Mouse (Mus musculus): Measurements from ENCODE around the gene Wdr46. TPM values are rescaled to one million over a fixed set of nuclear protein-coding genes. Genes with fewer than 3 reads are reported as not detected.
A peak's percentile ranks its signal among the peaks of the same experiment; 100 is the strongest.

Gene Wdr46
- polyA plus RNA-seq, 1 experiment from 2014 or later = 20.5 TPM

DNA sequence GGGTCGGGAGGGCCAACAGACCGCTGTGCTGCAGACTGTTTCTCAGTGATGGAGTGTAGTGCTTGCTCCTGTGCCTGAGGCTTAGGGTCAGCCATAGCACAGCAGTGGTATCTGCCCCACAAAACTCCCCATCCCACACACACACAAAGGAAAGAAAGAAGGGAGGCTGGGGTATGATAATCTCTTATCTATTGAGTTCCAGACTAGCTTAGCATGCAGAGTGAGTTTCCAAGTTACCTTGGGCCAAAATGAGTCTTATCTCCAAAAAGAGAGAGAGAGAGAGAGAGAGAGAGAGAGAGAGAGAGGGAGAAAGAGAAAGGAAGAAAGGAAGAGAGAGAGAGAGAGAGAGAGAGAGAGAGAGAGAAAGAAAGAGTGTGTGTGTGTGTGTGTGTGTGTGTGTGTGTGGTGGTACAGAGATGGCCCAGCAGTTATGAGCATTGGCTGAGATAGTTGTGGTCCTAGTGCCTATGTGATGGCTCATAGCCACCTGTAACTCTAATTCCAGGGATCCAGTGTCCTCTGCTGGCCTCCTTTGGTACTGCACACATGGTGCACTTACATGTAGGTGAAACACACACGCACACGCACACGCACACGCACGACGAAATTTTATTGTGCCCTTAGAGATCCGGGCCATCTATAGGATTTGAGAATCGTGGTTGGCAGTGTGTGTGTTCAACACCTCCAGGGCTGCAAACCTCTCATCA, 15.7 kb upstream of the Wdr46 start:
- Histone ChIP-seq H3K9ac (ENCODE audit: low read length) (no peak overlapping the region), H3K4me3 (ENCODE audit: low read length) (no peak overlapping the region), H3K27ac (ENCODE audit: low read length) (no peak overlapping the region), H3K4me2 (ENCODE audit: low read depth, low read length) (no peak overlapping the region), H3K27me3 (ENCODE audit: control insufficient read depth, insufficient read depth, low read length) (no peaks in the 10 kb centered on the region), H3K9me3 (replicated peaks; ENCODE audit: control insufficient read depth, low read length) (no peaks in the 10 kb centered on the region), H3K4me1 (ENCODE audit: control insufficient read depth, insufficient read depth, low read length) (peaks cover 7% of the 10 kb centered on the region; the same call in 1 of the 2 replicates), H3K36me3 (ENCODE audit: control insufficient read depth, insufficient read depth) (0 out of 2 replicates have a peak, but pooled peaks cover 3% of the 10 kb centered on the region)
- no peak for ATAC-seq (replicated peaks; ENCODE audit: extremely low read depth, insufficient read depth, low FRiP score)
- WGBS = 82% methylated on average over 10 of the region's 10 CpGs

DNA sequence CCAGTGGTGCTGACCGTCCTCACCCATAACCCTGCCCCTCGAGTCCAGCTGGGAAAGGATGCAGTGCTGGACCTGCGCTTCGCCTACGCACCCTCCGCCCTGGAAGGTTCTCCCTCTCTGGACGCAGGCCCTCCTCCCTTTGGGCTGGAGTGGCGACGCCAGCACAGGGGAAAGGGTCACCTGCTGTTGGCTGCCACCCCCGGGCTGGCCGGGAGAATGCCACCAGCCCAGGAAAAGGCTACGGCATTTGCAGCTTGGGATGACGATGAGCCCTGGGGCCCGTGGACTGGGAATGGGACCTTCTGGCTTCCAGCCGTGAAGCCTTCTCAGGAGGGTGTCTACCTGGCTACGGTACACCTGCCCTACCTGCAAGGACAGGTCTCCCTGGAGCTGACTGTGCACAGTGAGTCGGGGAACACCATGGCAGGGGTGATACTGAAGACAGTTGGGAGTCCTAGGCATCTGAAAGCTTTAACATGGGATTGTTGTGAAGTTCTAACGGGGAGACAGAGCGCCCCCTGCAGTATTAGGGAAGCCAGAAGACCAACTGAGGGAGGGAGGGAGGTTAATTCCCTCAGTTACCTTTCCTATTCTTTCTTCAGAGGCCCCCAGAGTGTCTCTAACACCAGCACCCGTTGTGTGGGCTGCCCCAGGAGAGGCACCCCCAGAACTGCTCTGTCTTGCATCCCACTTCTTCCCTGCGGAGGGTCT, 14.9 kb upstream of the Wdr46 start:
- Histone ChIP-seq H3K9ac (ENCODE audit: low read length) (no peak overlapping the region), H3K36me3 (ENCODE audit: control insufficient read depth, insufficient read depth) (0 out of 2 replicates have a peak, but pooled peaks cover 3% of the 10 kb centered on the region), H3K4me1 (ENCODE audit: control insufficient read depth, insufficient read depth, low read length) (peaks cover 7% of the 10 kb centered on the region), H3K27ac (ENCODE audit: low read length) (no peak overlapping the region), H3K27me3 (ENCODE audit: control insufficient read depth, insufficient read depth, low read length) (no peaks in the 10 kb centered on the region), H3K4me2 (ENCODE audit: low read depth, low read length) (no peak overlapping the region), H3K4me3 (ENCODE audit: low read length) (no peak overlapping the region), H3K9me3 (replicated peaks; ENCODE audit: control insufficient read depth, low read length) (no peaks in the 10 kb centered on the region)
- 81% methylated on average over 21 of the region's 21 CpGs for WGBS
- ATAC-seq (replicated peaks; ENCODE audit: extremely low read depth, insufficient read depth, low FRiP score) = no peak

DNA sequence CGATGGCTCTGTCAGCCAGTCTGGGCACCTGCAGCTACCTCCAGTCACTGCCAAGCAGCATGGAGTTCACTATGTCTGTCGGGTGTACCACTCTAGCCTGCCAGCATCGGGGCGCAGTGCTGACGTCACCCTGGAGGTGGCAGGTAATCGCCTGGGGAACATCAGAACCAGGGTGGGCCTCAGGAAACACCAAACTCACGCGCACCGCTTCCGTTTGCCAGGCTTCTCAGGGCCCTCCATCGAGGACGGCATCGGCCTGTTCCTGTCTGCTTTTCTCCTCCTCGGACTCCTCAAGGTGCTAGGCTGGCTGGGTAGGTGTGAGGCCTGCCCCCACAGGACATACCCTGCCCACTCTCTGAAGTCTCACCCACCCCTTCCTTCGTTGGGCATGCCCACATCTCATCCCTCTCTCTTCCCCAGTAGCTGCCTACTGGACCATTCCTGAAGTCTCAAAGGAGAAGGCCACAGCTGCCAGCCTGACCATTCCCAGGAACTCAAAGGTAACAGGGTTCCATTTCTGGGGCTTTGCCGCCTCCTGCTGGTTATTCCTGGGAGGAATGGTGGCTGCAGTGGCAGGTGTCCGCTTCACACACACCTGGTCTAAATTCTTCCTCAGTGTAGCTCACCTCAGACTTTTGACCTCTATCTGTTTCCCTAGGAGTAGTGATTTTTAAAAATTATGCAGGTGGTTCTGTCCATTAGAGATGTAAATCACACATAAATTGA, 14.1 kb upstream of the Wdr46 start:
- H3K4me2 ChIP-seq (ENCODE audit: low read depth, low read length) = no peak overlapping the region
- no peak for ATAC-seq (replicated peaks; ENCODE audit: extremely low read depth, insufficient read depth, low FRiP score)
- no peaks in the 10 kb centered on the region for H3K27me3 ChIP-seq (ENCODE audit: control insufficient read depth, insufficient read depth, low read length)
- no peaks in the 10 kb centered on the region for H3K9me3 ChIP-seq (replicated peaks; ENCODE audit: control insufficient read depth, low read length)
- no peak overlapping the region for H3K27ac ChIP-seq (ENCODE audit: low read length)
- H3K9ac ChIP-seq (ENCODE audit: low read length) = no peak overlapping the region
- 0 out of 2 replicates have a peak, but pooled peaks cover 3% of the 10 kb centered on the region for H3K36me3 ChIP-seq (ENCODE audit: control insufficient read depth, insufficient read depth)
- no peak overlapping the region for H3K4me3 ChIP-seq (ENCODE audit: low read length)
- peaks cover 15% of the 10 kb centered on the region for H3K4me1 ChIP-seq (ENCODE audit: control insufficient read depth, insufficient read depth, low read length)
- WGBS = 76% methylated on average over 17 of the region's 17 CpGs

DNA sequence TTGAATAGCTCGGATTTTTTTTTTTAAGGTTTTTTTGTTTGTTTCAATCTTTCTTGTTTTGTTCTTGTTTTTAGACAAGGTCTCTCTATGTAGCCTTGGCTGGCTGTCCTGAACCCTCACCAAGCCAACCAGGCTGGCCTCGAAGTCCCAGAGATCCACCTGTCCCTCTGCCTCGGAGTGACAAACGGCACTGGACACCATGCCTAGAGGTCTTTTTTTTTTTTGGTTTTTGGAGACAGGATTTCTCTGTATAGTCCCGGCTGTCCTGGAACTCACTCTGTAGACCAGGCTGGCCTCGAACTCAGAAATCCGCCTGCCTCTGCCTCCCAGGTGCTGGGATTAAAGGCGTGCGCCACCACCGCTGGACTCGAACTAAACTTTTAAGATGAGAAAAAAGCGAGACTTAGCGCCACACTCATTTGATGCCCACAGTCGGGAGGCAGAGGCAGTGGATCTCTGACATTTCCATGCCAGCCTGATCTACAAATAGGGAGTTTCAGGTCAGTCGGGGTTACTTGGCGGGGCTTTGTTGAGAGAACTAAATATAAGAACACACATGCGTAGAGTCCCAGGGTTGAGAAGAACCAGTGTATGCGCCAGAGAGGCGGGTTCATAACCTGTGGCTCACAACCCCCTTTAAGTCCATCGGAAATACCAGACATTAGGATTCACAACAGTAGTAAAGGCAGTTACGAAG, 12.1 kb upstream of the Wdr46 start:
- WGBS = 55% methylated on average over 21 of the region's 21 CpGs
- H3K9me3 ChIP-seq (replicated peaks; ENCODE audit: control insufficient read depth, low read length) = no peaks in the 10 kb centered on the region
- H3K36me3 ChIP-seq (ENCODE audit: control insufficient read depth, insufficient read depth) = peaks cover 8% of the 10 kb centered on the region
- no peaks in the 10 kb centered on the region for H3K27me3 ChIP-seq (ENCODE audit: control insufficient read depth, insufficient read depth, low read length)
- peak overlapping the region; percentile 97 for H3K4me2 ChIP-seq (ENCODE audit: low read depth, low read length)
- H3K4me1 ChIP-seq (ENCODE audit: control insufficient read depth, insufficient read depth, low read length) = peaks cover 16% of the 10 kb centered on the region
- ATAC-seq (replicated peaks; ENCODE audit: extremely low read depth, insufficient read depth, low FRiP score) = no peak
- H3K27ac ChIP-seq (ENCODE audit: low read length) = no peak overlapping the region
- peak overlapping the region; percentile 79 for H3K9ac ChIP-seq (ENCODE audit: low read length)
- H3K4me3 ChIP-seq (ENCODE audit: low read length) = peak overlapping the region; percentile 64

DNA sequence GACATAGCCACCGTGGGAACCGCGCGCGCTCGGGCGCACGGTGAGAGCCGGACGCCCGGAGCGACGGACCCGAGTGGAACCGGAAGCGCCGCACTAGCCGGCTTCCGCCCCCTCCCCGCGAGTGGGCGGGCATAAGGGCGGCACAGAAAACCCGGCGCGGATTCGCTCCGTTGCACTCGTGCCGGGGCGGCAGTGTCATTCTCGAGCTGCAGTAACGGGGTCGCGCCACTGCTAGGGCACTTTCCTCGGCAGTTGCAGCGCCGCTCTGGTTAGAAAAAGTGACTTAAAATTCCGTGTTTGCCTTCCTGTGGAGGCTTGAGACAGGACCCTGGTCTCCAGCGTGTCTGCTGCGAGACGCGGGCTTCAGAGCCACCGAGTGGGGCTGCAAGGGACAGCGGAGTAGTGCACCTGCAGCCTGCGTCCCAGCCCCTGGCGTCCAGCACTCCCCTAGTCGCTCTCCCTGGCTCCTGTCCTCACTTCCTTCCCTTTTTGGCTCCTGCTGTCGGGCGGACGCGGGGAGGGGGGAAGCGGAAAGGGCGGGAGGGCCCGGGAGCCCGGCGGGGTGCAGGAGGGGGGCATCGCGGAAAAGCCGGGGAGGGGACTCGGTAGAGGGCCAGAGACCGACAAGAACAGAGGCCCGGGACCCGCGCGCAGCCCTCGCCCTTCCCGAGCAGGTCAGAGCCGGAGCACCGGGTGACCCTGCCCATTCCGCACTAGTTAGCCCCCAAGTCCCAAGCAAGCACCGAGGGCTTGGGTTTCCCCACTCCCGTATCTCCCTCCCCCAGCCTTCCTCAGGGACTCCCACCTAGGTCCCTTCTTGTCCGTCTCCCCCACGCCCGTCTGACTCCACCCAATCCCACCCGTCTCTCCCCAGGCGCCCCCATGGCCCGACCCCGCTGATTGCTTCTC, 10.8 kb upstream of the Wdr46 start, which contains the start of gene Rgl2:
Rgl2 (plus strand) TSS at position 173 of the 909 bp plus-strand sequence.
- Histone ChIP-seq H3K36me3 (ENCODE audit: control insufficient read depth, insufficient read depth) (peaks cover 13% of the 10 kb centered on the region), H3K9me3 (replicated peaks; ENCODE audit: control insufficient read depth, low read length) (no peaks in the 10 kb centered on the region), H3K4me2 (ENCODE audit: low read depth, low read length) (peak within 1 kb of the TSS; percentile 97), H3K4me3 (ENCODE audit: low read length) (peak within 1 kb of the TSS; percentile 64), H3K27me3 (ENCODE audit: control insufficient read depth, insufficient read depth, low read length) (no peaks in the 10 kb centered on the region), H3K4me1 (ENCODE audit: control insufficient read depth, insufficient read depth, low read length) (peaks cover 16% of the 10 kb centered on the region), H3K27ac (ENCODE audit: low read length) (peak within 1 kb of the TSS; percentile 100), H3K9ac (ENCODE audit: low read length) (peak within 1 kb of the TSS; percentile 79)
- under 1% methylated on average over 76 of the region's 80 CpGs for WGBS
- ATAC-seq (replicated peaks; ENCODE audit: extremely low read depth, insufficient read depth, low FRiP score) = peak; percentile 82

DNA sequence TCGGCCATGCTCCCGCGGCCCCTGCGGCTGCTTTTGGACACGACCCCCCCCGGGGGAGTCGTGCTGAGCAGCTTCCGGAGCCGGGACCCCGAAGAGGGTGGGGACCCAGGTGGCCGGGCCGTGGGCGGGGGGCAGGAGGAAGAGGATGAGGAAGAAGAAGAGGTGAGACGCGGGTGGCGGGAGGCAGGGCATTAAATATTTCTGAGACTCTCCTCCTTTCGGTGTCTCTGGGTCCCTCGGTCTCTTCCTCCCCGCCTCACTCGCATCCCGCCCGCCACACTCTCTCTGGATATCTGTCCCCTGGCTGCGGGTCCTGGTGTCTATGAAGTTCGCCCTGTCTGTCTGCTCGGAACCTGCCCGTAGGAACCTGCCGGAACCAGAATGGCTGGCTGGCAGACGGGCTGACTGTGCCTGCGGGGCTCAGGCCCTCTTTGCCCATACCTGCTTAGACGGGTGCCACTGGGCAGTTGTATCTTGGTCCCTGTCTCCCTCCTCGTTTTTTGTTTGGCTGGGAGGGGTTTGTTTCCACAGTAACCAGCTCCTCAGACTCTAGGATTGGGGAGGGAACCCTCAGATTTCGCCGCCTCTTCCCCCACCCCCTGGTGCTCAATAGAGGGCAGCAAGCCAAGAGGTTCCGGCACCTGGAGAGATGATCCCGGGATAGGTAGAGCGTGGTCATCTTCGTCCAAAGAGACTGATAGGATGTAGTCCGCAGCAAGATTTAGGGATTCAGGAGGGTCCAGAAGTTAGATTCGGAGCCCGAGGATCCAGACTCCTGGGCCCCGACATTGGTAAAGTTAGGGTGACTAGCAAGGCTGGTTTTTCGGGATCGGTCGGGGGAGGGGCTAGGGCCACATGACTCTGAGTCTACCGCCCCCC, 9.9 kb upstream of the Wdr46 start:
- peaks cover 16% of the 10 kb centered on the region for H3K4me1 ChIP-seq (ENCODE audit: control insufficient read depth, insufficient read depth, low read length)
- peak overlapping the region; percentile 79 for H3K9ac ChIP-seq (ENCODE audit: low read length)
- peak overlapping the region; percentile 100 for H3K27ac ChIP-seq (ENCODE audit: low read length)
- ATAC-seq (replicated peaks; ENCODE audit: extremely low read depth, insufficient read depth, low FRiP score) = peak; percentile 5; the same call in 1 of the 2 replicates
- peak overlapping the region; percentile 97 for H3K4me2 ChIP-seq (ENCODE audit: low read depth, low read length)
- peaks cover 16% of the 10 kb centered on the region for H3K36me3 ChIP-seq (ENCODE audit: control insufficient read depth, insufficient read depth)
- no peaks in the 10 kb centered on the region for H3K9me3 ChIP-seq (replicated peaks; ENCODE audit: control insufficient read depth, low read length)
- WGBS = under 1% methylated on average over 45 of the region's 45 CpGs
- H3K4me3 ChIP-seq (ENCODE audit: low read length) = peak overlapping the region; percentile 64
- no peaks in the 10 kb centered on the region for H3K27me3 ChIP-seq (ENCODE audit: control insufficient read depth, insufficient read depth, low read length)

DNA sequence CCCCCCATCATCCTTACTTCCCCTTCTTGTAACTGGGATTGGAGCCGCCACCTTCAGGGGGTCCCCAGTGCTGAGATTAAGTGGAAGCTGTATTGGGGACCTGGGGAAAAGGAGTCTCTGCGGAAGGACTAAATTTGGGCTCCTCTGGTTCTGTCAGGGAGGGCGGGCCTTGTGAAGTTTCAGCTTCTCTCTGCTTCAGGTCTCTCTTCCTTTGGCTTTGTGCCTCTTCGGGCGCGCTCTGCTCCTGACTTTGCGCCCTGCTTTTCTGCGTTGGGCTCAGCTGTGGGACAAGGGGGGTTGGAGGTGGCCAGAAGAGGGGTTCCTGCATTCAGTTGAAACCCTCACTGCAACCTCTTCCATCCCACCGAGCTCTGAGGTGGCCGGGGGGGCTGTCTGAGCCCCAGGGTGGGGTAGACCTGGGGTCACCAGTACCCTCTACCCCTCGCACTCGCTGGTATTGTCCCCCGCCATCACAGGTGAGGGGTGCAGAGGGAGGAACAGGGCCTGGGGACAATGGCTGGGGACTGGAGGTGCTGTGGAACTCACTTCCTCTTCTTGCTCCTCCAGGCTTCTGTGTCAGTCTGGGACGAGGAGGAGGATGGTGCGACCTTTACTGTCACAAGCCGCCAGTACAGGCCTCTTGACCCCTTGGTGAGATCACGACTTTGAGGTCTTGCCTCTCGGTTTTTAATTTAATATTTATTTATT, 9.1 kb upstream of the Wdr46 start:
- no peaks in the 10 kb centered on the region for H3K27me3 ChIP-seq (ENCODE audit: control insufficient read depth, insufficient read depth, low read length)
- H3K4me2 ChIP-seq (ENCODE audit: low read depth, low read length) = peak overlapping the region; percentile 97
- H3K36me3 ChIP-seq (ENCODE audit: control insufficient read depth, insufficient read depth) = peaks cover 22% of the 10 kb centered on the region
- peak overlapping the region; percentile 79 for H3K9ac ChIP-seq (ENCODE audit: low read length)
- no peaks in the 10 kb centered on the region for H3K9me3 ChIP-seq (replicated peaks; ENCODE audit: control insufficient read depth, low read length)
- WGBS = 51% methylated on average over 18 of the region's 18 CpGs
- peak overlapping the region; percentile 64 for H3K4me3 ChIP-seq (ENCODE audit: low read length)
- ATAC-seq (replicated peaks; ENCODE audit: extremely low read depth, insufficient read depth, low FRiP score) = no peak
- H3K4me1 ChIP-seq (ENCODE audit: control insufficient read depth, insufficient read depth, low read length) = peaks cover 16% of the 10 kb centered on the region
- H3K27ac ChIP-seq (ENCODE audit: low read length) = no peak overlapping the region
